ENCODE assay signal across 11 mouse cellular contexts in genomic region chr1:86473109-86473760, GRCm38 (mm10). TPM values are rescaled to one million over a fixed set of nuclear protein-coding genes. Genes with fewer than 3 reads are reported as not detected.
DNase-seq lines count a peak whose midpoint lies in the region; ATAC-seq and TF ChIP-seq lines count a peak whose summit lies in the region.
"Had no signal": no experiment of that assay in that cellular context is flagged by ENCODE, and none has a peak within 500 bp of the region (broad histone marks: within the 10 kb centered on the region; RNA-seq: fewer than 3 reads in every experiment).

No protein-coding gene starts in this region.

- WGBS in cerebellum, adult 2 months = 95% methylated on average over 18 of the region's 18 CpGs
- 94% methylated on average over 18 of the region's 18 CpGs for WGBS in limb, embryonic 12.5 days
- 84% methylated on average over 18 of the region's 18 CpGs for WGBS in small intestine, adult 2 months

- no peak for DNase-seq in cerebellum, adult 2 months
- DNase-seq in cerebellum, adult 9-11 months = no peak
- no peak for DNase-seq in left cerebral cortex, adult 2 months (ENCODE audit: extremely low spot score in 1 of 2, low spot score in 2 of 2)
- no peak for DNase-seq in left cerebral cortex, postnatal 4 days
- no peak for DNase-seq in c-Kit-positive CD71-positive TER-119-positive erythroid progenitor cells, embryonic 14.5 days (ENCODE audit: low spot score)
- no peak for DNase-seq in adrenal gland, postnatal 36 days

- H3K4me2 ChIP-seq in limb, embryonic 12.5 days = no peak overlapping the region

- intact Hi-C loops in left cerebral cortex, adult 2 months (cut with DNase I) = loop anchor here (2.0 kb wide), 1 partner anchor 28 kb away; no protein-coding TSS in a partner anchor
- intact Hi-C loops in left cerebral cortex, postnatal 4 days (cut with DNase I) = no loop called here

- H3K27ac ChIP-seq in cerebellum, adult 2 months (ENCODE audit: insufficient read depth, low read length) = peak overlapping the region; percentile 92; the same call in 1 of the 2 replicates
- H3K27ac ChIP-seq in left cerebral cortex, adult 2 months = peak overlapping the region; percentile 88
- H3K27ac ChIP-seq in limb, embryonic 12.5 days = peak overlapping the region; percentile 91
- peak overlapping the region; percentile 94 for H3K27ac ChIP-seq in small intestine, adult 2 months (ENCODE audit: insufficient read depth, low read depth, low read length)

- H3K9me3 ChIP-seq in limb, embryonic 12.5 days = no peaks in the 10 kb centered on the region

- no peak for ATAC-seq in limb, embryonic 12.5 days (ENCODE audit: insufficient number of reproducible peaks, insufficient read depth, low FRiP score, low TSS enrichment, low read depth)

- no peaks in the 10 kb centered on the region for H3K36me3 ChIP-seq in limb, embryonic 12.5 days
- H3K36me3 ChIP-seq in small intestine, adult 2 months (ENCODE audit: control insufficient read depth, insufficient read depth, low read length) = no peaks in the 10 kb centered on the region

- H3K9ac ChIP-seq in limb, embryonic 12.5 days (replicated peaks) = no peak overlapping the region

- TF ChIP-seq POLR2A in cerebellum, adult 2 months (IDR thresholded peaks at IDR 0.05; ENCODE audit: borderline replicate concordance, insufficient read depth, low read length) = no peak
- TF ChIP-seq POLR2A in small intestine, adult 2 months (IDR thresholded peaks at IDR 0.05; ENCODE audit: low read depth, low read length) = no peak

- no peaks in the 10 kb centered on the region for H3K27me3 ChIP-seq in cerebellum, adult 2 months (ENCODE audit: control insufficient read depth, insufficient read depth, low read length)
- no peaks in the 10 kb centered on the region for H3K27me3 ChIP-seq in limb, embryonic 12.5 days
- H3K27me3 ChIP-seq in small intestine, adult 2 months (ENCODE audit: control insufficient read depth, insufficient read depth, low read length) = no peaks in the 10 kb centered on the region

- peaks cover 13% of the 10 kb centered on the region for H3K4me1 ChIP-seq in cerebellum, adult 2 months (ENCODE audit: control insufficient read depth, insufficient read depth, low read length)
- peaks cover 10% of the 10 kb centered on the region for H3K4me1 ChIP-seq in limb, embryonic 12.5 days (replicated peaks)
- peaks cover 20% of the 10 kb centered on the region for H3K4me1 ChIP-seq in small intestine, adult 2 months (ENCODE audit: control insufficient read depth, insufficient read depth, insufficient read length, low read length)

- no peak overlapping the region for H3K4me3 ChIP-seq in cerebellum, adult 2 months (replicated peaks; ENCODE audit: insufficient read depth, low read depth, low read length)
- H3K4me3 ChIP-seq in left cerebral cortex, adult 2 months = no peak overlapping the region
- no peak overlapping the region for H3K4me3 ChIP-seq in limb, embryonic 12.5 days (replicated peaks)
- no peak overlapping the region for H3K4me3 ChIP-seq in small intestine, adult 2 months (ENCODE audit: low read depth, low read length)

- TF ChIP-seq CTCF in cerebellum, adult 2 months (IDR thresholded peaks at IDR 0.05; ENCODE audit: borderline replicate concordance, insufficient read depth, low read depth, low read length) = no peak
- no peak for TF ChIP-seq CTCF in left cerebral cortex, adult 2 months (IDR thresholded peaks at IDR 0.05)
- TF ChIP-seq CTCF in small intestine, adult 2 months (IDR thresholded peaks at IDR 0.05; ENCODE audit: extremely low read depth, insufficient read length, insufficient replicate concordance, low read depth, low read length) = no peak

RNA-seq across cellular contexts. Expression of gene Tex44, which starts 47.1 kb away (rescaled TPM):
- polyA plus RNA-seq in cerebellum, adult 2 months (2012; rRNA removed) = not detected in 2 replicates
- total RNA-seq in left cerebral cortex, adult 2 months (2021) = not detected
- not detected for total RNA-seq in left cerebral cortex, postnatal 4 days (2021)
- not detected in 2 replicates for polyA plus RNA-seq in limb, embryonic 12.5 days (2016; fragmentation: Nextera tagmentation; extraction: Ambion mirVana)
- not detected in 2 replicates for polyA plus RNA-seq in small intestine, adult 2 months (2012; rRNA removed)
- not detected for total RNA-seq in adrenal gland, postnatal 36 days (2021)
- total RNA-seq: gastrocnemius, postnatal 4 days; left cerebral cortex, adult 18-20 months had no signal
- polyA plus RNA-seq: cortical plate, adult 2 months had no signal

RNA-seq across cellular contexts. Expression of gene Nmur1, which starts 47.2 kb away (rescaled TPM):
- 1.6 and 1.8 TPM in 2 replicates for polyA plus RNA-seq in cerebellum, adult 2 months (2012; rRNA removed)
- total RNA-seq in left cerebral cortex, adult 2 months (2021) = not detected
- under 1 TPM; 0.48 to 0.62 TPM for total RNA-seq in left cerebral cortex, postnatal 4 days (2021)
- polyA plus RNA-seq in limb, embryonic 12.5 days (2016; fragmentation: Nextera tagmentation; extraction: Ambion mirVana) = not detected in 2 replicates
- 5.6 and 11.1 TPM in 2 replicates for polyA plus RNA-seq in small intestine, adult 2 months (2012; rRNA removed)
- total RNA-seq in adrenal gland, postnatal 36 days (2021) = not detected
- total RNA-seq: gastrocnemius, postnatal 4 days; left cerebral cortex, adult 18-20 months had no signal

RNA-seq across cellular contexts. Expression of gene Ptma, which starts 53.3 kb away (rescaled TPM):
- 610 and 672 TPM in 2 replicates for polyA plus RNA-seq in cerebellum, adult 2 months (2012; rRNA removed)
- total RNA-seq in left cerebral cortex, adult 2 months (2021) = 100 to 1,000 TPM; 353 to 363 TPM
- 1,000 to 10,000 TPM; 1,018 to 1,064 TPM for total RNA-seq in left cerebral cortex, postnatal 4 days (2021)
- polyA plus RNA-seq in limb, embryonic 12.5 days (2016; fragmentation: Nextera tagmentation; extraction: Ambion mirVana) = 3,930 and 4,018 TPM in 2 replicates
- polyA plus RNA-seq in small intestine, adult 2 months (2012; rRNA removed) = 212 and 749 TPM in 2 replicates
- total RNA-seq in adrenal gland, postnatal 36 days (2021) = 100 to 1,000 TPM; 546 to 552 TPM
